Mouse (Mus musculus) liver, postnatal 0 days (tissue): ENCODE measurements around the gene Mast3. TPM values are rescaled to one million over a fixed set of nuclear protein-coding genes. Genes with fewer than 3 reads are reported as not detected.

ENCODE experiments used
- ATAC-seq: fragments of 200-750 bp; cut with Nextera tagmentation; 2 replicates; pipeline ENCODE4 v1.8.0; 2017; ENCODE audit warnings: mild to moderate bottlenecking, moderate library complexity
- DNase-seq: peaks from one replicate; pipeline ENCODE4 v3.0.0-alpha.2; 2016
- H3K27ac ChIP-seq: fragments of 300-500 bp; sonication (generic); 2 replicates; pipeline ENCODE4 v1.5.1; 2014; ENCODE audit warnings: antibody characterized with exemption, moderate library complexity, mild to moderate bottlenecking, low read depth
- H3K27me3 ChIP-seq: fragments of 300-500 bp; sonication (generic); 2 replicates; pipeline ENCODE4 v1.6.1; 2014; ENCODE audit warnings: low read length, control low read depth, mixed read lengths; ENCODE audit not compliant: insufficient read depth
- H3K36me3 ChIP-seq: fragments of 300-500 bp; sonication (generic); replicated peaks from 2 replicates; pipeline ENCODE4 v1.6.1; 2014; ENCODE audit warnings: mild to moderate bottlenecking, control low read depth, low read length, moderate library complexity, mixed read lengths; ENCODE audit not compliant: insufficient read depth
- H3K4me1 ChIP-seq: fragments of 300-500 bp; sonication (generic); 2 replicates; pipeline ENCODE4 v1.6.1; 2014; ENCODE audit warnings: antibody characterized with exemption, mild to moderate bottlenecking, control low read depth; ENCODE audit not compliant: insufficient read depth
- H3K4me2 ChIP-seq: fragments of 300-500 bp; sonication (generic); 2 replicates; pipeline ENCODE4 v1.6.1; 2014; ENCODE audit warnings: low read depth, mild to moderate bottlenecking, low read length, moderate library complexity, mixed read lengths
- H3K4me3 ChIP-seq: fragments of 300-500 bp; sonication (generic); 2 replicates; pipeline ENCODE4 v1.5.1; 2014; ENCODE audit warnings: low read depth, low read length
- H3K9ac ChIP-seq: fragments of 300-500 bp; sonication (generic); replicated peaks from 2 replicates; pipeline ENCODE4 v1.6.1; 2014; ENCODE audit warnings: mild to moderate bottlenecking, moderate library complexity
- H3K9me3 ChIP-seq: fragments of 300-500 bp; sonication (generic); 2 replicates; pipeline ENCODE4 v1.6.1; 2016; ENCODE audit warnings: mild to moderate bottlenecking, control low read depth, low read length, mixed read lengths
- CTCF ChIP-seq: sonication (generic); IDR thresholded peaks from 2 replicates; pipeline ENCODE4 v1.5.1; 2016; ENCODE audit warnings: antibody characterized with exemption, low read depth
- EP300 ChIP-seq: IDR thresholded peaks from 2 replicates; pipeline ENCODE4 v1.6.1; 2016; ENCODE audit warnings: antibody characterized with exemption, low read depth, mild to moderate bottlenecking
- WGBS: fragments of 180-500 bp; shearing (Covaris S2); extraction: QIAGEN DNeasy Blood & Tissue Kit; methylation state at CpG from one replicate; pipeline ENCODE4 v1.1.7; 2014; ENCODE audit not compliant: insufficient replicate concordance; 5-methylcytosine and 5-hydroxymethylcytosine counted together
- polyA plus RNA-seq: library from polyadenylated mRNA; unstranded; fragments of >200 nt; fragmentation: Nextera tagmentation; extraction: Ambion mirVana; gene quantifications from 2 replicates; pipeline ENCODE4 v1.2.1, GENCODE M21; 2015

The Mast3 gene
- polyA plus RNA-seq, 1 experiment from 2014 or later = 6.0 TPM

DNA sequence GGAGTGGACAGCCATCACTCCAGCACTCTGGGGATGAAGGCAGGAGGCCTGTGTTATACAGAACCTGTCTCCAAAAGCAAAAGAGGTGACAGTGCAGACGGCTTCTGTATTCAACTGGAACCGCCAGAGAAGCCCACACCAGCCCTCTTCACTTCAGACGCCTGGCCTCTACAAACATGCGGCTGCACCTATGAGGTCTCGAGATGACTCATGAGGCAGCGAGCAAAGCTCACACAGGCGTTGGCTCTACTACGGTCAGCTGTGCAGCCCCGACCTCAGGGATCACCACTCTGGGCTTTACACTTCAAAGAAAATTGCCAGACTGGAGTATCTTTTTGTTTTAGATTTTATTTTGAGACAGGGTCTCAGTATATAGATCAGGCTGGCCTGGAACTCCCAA, 32.0 kb downstream of the Mast3 start:
- Histone ChIP-seq H3K27me3 (no peaks in the 10 kb centered on the region), H3K4me2 (no peak overlapping the region), H3K36me3 (peaks cover 26% of the 10 kb centered on the region), H3K9ac (no peak overlapping the region), H3K27ac (no peak overlapping the region), H3K4me3 (no peak overlapping the region), H3K9me3 (no peaks in the 10 kb centered on the region), H3K4me1 (peaks cover 44% of the 10 kb centered on the region)
- DNase-seq (no peak), ATAC-seq (no peak)
- TF ChIP-seq CTCF = no peak
- no peak for TF ChIP-seq EP300
- WGBS = 87% methylated on average over 9 of the region's 9 CpGs

GRCm38 (mm10) chr8:70772075-70772474, 32.8 kb downstream of the Mast3 start:
- no peak overlapping the region for H3K4me2 ChIP-seq
- H3K27me3 ChIP-seq = no peaks in the 10 kb centered on the region
- 91% methylated on average over 13 of the region's 13 CpGs for WGBS
- H3K4me1 ChIP-seq = peaks cover 43% of the 10 kb centered on the region
- no peak for ATAC-seq
- DNase-seq = no peak
- no peak overlapping the region for H3K4me3 ChIP-seq
- H3K9ac ChIP-seq = no peak overlapping the region
- H3K9me3 ChIP-seq = no peaks in the 10 kb centered on the region
- no peak overlapping the region for H3K27ac ChIP-seq
- TF ChIP-seq CTCF (no peak), EP300 (no peak)
- H3K36me3 ChIP-seq = peaks cover 26% of the 10 kb centered on the region

- Histone ChIP-seq H3K9ac (no peak overlapping the region), H3K9me3 (no peaks in the 10 kb centered on the region), H3K4me3 (no peak overlapping the region), H3K36me3 (peaks cover 26% of the 10 kb centered on the region), H3K4me1 (peaks cover 50% of the 10 kb centered on the region), H3K4me2 (no peak overlapping the region), H3K27me3 (no peaks in the 10 kb centered on the region), H3K27ac (no peak overlapping the region)
- 69% methylated on average over 7 of the region's 7 CpGs for WGBS
- ATAC-seq (no peak), DNase-seq (no peak)
- TF ChIP-seq EP300 = no peak
- no peak for TF ChIP-seq CTCF
These were observed 33.6 kb downstream of the Mast3 start for GRCm38 (mm10) chr8:70771217-70771616.

DNA sequence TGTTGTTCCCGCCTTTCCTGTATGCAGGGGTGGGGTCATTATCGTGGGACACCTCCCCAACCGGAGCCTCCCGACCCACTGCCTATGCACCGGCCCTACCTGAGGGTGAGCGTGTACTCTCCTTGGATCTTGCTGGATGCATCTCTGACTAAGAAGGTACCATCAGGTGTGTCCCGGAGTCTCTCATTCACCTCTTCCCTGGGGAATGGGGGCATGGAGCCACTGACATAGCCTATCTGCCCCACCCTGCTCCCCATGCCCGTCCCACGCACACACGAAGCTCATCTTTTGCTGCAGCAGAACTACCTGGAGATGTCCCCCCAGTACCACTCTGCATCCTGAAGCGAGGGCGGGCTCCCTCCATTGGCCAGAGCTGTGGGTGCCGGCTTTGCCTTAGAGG, 34.1 kb downstream of the Mast3 start:
- no peak overlapping the region for H3K27ac ChIP-seq
- H3K4me1 ChIP-seq = peaks cover 50% of the 10 kb centered on the region
- peaks cover 26% of the 10 kb centered on the region for H3K36me3 ChIP-seq
- no peak overlapping the region for H3K4me3 ChIP-seq
- no peak for DNase-seq
- H3K27me3 ChIP-seq = no peaks in the 10 kb centered on the region
- ATAC-seq = no peak
- H3K4me2 ChIP-seq = no peak overlapping the region
- no peak overlapping the region for H3K9ac ChIP-seq
- no peaks in the 10 kb centered on the region for H3K9me3 ChIP-seq
- TF ChIP-seq CTCF (no peak), EP300 (no peak)
- WGBS = 89% methylated on average over 13 of the region's 13 CpGs

- H3K4me2 ChIP-seq = no peak overlapping the region
- H3K9me3 ChIP-seq = no peaks in the 10 kb centered on the region
- H3K27me3 ChIP-seq = no peaks in the 10 kb centered on the region
- no peak overlapping the region for H3K27ac ChIP-seq
- WGBS = 58% methylated on average over 12 of the region's 12 CpGs
- no peak overlapping the region for H3K9ac ChIP-seq
- ATAC-seq (no peak), DNase-seq (no peak)
- H3K36me3 ChIP-seq = peaks cover 26% of the 10 kb centered on the region
- no peak for TF ChIP-seq EP300
- TF ChIP-seq CTCF = no peak
- peaks cover 48% of the 10 kb centered on the region for H3K4me1 ChIP-seq
- H3K4me3 ChIP-seq = no peak overlapping the region
These were observed 35.0 kb downstream of the Mast3 start for GRCm38 (mm10) chr8:70769858-70770257.

DNA sequence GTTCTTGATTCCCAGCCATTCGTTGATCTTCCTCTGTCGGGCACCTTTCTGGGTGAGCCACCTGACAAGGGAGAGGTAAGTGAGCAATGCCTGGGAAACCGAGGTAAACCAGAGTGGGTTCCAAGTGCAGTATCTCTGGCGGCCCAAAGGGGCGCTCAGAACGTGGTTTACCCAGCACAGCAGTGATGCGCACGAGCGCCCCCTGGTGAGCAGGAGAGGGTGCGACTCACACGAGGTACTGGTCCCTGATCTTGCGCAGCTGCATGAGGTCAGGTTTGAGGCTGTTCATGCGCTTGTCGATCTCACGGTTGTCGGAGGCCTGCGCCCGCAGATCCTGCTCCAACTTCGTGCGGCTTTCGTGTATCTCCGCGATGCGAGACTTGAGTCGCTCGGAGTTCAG, 35.5 kb downstream of the Mast3 start:
- Histone ChIP-seq H3K4me1 (peaks cover 51% of the 10 kb centered on the region), H3K4me3 (no peak overlapping the region)

GRCm38 (mm10) chr8:70768956-70769355, 35.9 kb downstream of the Mast3 start:
- Histone ChIP-seq H3K9ac (no peak overlapping the region), H3K9me3 (no peaks in the 10 kb centered on the region), H3K4me3 (no peak overlapping the region), H3K36me3 (peaks cover 26% of the 10 kb centered on the region), H3K27me3 (no peaks in the 10 kb centered on the region), H3K4me1 (peaks cover 51% of the 10 kb centered on the region), H3K27ac (peak overlapping the region; percentile 66), H3K4me2 (no peak overlapping the region)
- WGBS = 80% methylated on average over 16 of the region's 16 CpGs
- TF ChIP-seq CTCF (no peak), EP300 (no peak)
- DNase-seq = no peak
- ATAC-seq = no peak

More for the DNA sequence above, 35.5 kb downstream of the Mast3 start:
- H3K4me2 ChIP-seq = no peak overlapping the region
- TF ChIP-seq EP300 (no peak), CTCF (peak; percentile 100)
- DNase-seq (peak; percentile 99), ATAC-seq (peak; percentile 81)
- no peak overlapping the region for H3K9ac ChIP-seq
- peaks cover 26% of the 10 kb centered on the region for H3K36me3 ChIP-seq
- H3K27ac ChIP-seq = 0 out of 2 replicates have a peak overlapping the region, but pooled peaks have one; percentile 66
- no peaks in the 10 kb centered on the region for H3K27me3 ChIP-seq
- whole genome bisulfite sequencing = 6% methylated on average over 24 of the region's 26 CpGs
- no peaks in the 10 kb centered on the region for H3K9me3 ChIP-seq
